Mouse (Mus musculus) forebrain, embryonic 13.5 days (tissue): ENCODE results near the gene Zfp157. TPM values are rescaled to one million over a fixed set of nuclear protein-coding genes. Genes with fewer than 3 reads are reported as not detected.
"Not testable (repeated sequence)": the region's sequence is repeated elsewhere in the genome, so short reads cannot be mapped to it uniquely, and the experiment has no call there.

Experiments
- ATAC-seq: fragments of 200-750 bp; cut with Nextera tagmentation; 2 replicates; pipeline ENCODE4 v1.8.0; 2017
- H3K27ac ChIP-seq: fragments of 300-500 bp; sonication (generic); 2 replicates; pipeline ENCODE4 v1.5.1; 2015; ENCODE audit warnings: inconsistent platforms, mild to moderate bottlenecking, moderate library complexity
- H3K27me3 ChIP-seq: fragments of 300-500 bp; sonication (generic); 2 replicates; pipeline ENCODE4 v1.6.1; 2015; ENCODE audit warnings: mild to moderate bottlenecking, inconsistent platforms
- H3K36me3 ChIP-seq: fragments of 300-500 bp; sonication (generic); 2 replicates; pipeline ENCODE4 v1.6.1; 2015; ENCODE audit warnings: mild to moderate bottlenecking, inconsistent platforms; ENCODE audit not compliant: poor library complexity, severe bottlenecking
- H3K4me1 ChIP-seq: fragments of 300-500 bp; sonication (generic); 2 replicates; pipeline ENCODE4 v1.6.1; 2015; ENCODE audit warnings: inconsistent platforms
- H3K4me2 ChIP-seq: fragments of 300-500 bp; sonication (generic); 2 replicates; pipeline ENCODE4 v1.6.1; 2015; ENCODE audit warnings: inconsistent platforms, mild to moderate bottlenecking, moderate library complexity
- H3K4me3 ChIP-seq: fragments of 300-500 bp; sonication (generic); 2 replicates; pipeline ENCODE4 v1.5.1; 2015; ENCODE audit warnings: mild to moderate bottlenecking, inconsistent platforms
- H3K9ac ChIP-seq: fragments of 300-500 bp; sonication (generic); 2 replicates; pipeline ENCODE4 v1.6.1; 2015; ENCODE audit warnings: mild to moderate bottlenecking, inconsistent platforms
- H3K9me3 ChIP-seq: fragments of 300-500 bp; sonication (generic); replicated peaks from 2 replicates; pipeline ENCODE4 v1.6.1; 2016; ENCODE audit warnings: inconsistent platforms
- WGBS: fragments of 180-500 bp; shearing (Covaris S2); methylation state at CpG from one replicate; pipeline ENCODE4 v1.1.7; 2015; 5-methylcytosine and 5-hydroxymethylcytosine counted together
- polyA plus RNA-seq: library from polyadenylated mRNA; unstranded; fragments of >200 nt; fragmentation: Nextera tagmentation; extraction: Ambion mirVana; gene quantifications from 2 replicates; pipeline ENCODE4 v1.2.1, GENCODE M21; 2015

Gene Zfp157
- polyA plus RNA-seq: 69.2 and 74.6 TPM in 2 replicates

DNA sequence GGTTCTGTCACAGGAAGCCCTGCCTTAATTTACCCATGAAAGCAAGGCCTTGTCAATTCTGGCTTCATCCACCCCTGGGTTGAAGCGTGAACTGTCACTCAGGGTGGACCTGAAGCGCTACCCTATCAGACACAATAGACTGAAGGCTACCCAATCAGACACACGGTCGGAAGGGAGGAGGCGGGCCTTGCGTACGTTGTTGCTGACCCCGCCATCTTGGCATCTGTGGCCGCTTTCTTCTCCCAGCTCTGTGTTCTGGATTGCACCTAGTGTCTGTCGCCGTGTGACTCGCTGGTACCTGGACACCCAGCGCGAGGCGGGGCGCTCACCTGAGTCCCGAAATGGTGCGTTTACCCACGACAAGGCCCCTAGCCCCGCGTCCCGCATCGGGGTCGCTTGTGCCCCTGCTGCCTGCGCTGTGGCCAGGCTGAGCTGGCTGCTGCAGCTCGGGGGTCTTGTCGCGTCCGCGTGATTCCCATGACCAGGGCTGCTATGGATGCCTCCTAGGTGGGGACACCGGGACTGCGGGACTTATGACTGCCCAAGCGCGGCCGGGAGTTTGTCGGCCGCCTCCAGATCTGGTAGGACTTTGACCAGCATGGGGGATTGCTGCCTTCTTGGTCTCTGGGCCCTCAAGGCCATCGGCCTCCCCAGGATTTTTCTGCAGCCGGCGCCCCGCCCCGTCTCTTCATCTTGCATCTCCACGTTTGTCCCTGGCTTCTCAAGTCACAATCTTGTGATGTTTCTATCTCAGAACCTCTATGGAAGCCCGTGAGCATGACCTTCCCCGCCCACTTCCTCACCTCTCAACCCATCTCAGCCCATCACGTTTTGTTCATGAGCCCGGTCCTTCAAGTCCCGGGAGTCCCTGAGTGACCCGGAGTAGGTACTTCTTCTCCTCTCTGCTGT lies at the start of gene Zfp157:
Gene Zfp157 (plus strand): TSS at position 183 of the 909 bp plus-strand sequence.
- peak within 1 kb of the TSS; percentile 99 for H3K9ac ChIP-seq
- H3K27me3 ChIP-seq: no peaks in the 10 kb centered on the region
- H3K9me3 ChIP-seq: no peaks in the 10 kb centered on the region
- peak within 1 kb of the TSS; percentile 65 for H3K4me2 ChIP-seq
- ATAC-seq: peak; percentile 100
- H3K4me1 ChIP-seq: peaks cover 37% of the 10 kb centered on the region
- H3K27ac ChIP-seq: peak within 1 kb of the TSS; percentile 91
- under 1% methylated on average over 49 of the region's 49 CpGs for WGBS
- peak within 1 kb of the TSS; percentile 88 for H3K4me3 ChIP-seq
- H3K36me3 ChIP-seq: peaks cover 26% of the 10 kb centered on the region

DNA sequence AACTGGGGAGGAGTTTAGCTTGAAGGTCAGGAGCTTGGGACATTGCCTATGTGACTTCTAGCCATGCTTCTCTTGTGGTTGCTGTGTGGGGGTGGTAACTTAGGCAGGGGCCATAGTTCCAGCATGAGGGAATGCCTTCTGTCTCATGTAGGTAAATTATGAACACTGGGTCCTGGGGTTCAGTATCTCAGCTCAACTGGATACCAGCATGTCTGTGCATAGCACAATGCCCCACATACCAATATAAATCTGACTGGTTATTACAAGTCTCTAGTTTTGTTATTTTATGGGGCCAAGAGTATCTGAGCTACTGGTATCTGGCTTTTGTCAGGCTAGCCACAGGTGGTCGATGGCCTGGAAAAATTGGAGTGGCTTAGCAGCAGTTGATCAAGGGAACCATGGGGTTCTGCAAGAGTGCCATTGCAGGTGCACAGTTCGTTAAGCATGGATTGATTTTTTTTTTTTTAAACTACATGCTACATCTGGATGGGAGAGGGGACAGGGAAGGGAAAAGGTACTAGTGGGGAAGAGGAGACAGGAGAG lies 43.4 kb upstream of the Zfp157 start:
- Histone ChIP-seq H3K9ac (no peak overlapping the region), H3K9me3 (no peaks in the 10 kb centered on the region), H3K4me1 (no peaks in the 10 kb centered on the region), H3K4me2 (no peak overlapping the region), H3K4me3 (no peak overlapping the region), H3K36me3 (no peaks in the 10 kb centered on the region), H3K27ac (no peak overlapping the region), H3K27me3 (no peaks in the 10 kb centered on the region)
- no peak for ATAC-seq
- WGBS: 33% methylated on average over 2 of the region's 2 CpGs

DNA sequence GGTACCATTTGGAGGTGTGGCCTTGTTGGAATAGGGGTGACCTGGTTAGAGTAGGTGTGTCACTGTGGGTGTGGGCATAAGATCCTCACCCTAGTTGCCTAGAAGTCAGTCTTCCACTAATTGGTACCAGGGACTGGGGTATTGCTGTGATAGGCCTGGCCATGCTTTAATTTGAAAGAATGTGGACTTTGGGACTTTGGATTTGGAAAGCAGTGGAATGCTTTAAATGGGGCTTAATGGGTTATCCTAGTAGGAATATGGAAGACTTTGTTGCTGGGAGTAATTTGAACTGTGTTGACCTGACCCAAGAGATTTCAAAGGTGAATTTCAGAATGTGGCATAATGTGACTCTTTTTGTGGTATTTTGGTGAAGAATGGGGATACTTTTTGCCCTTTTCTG lies 40.8 kb upstream of the Zfp157 start:
- not testable (repeated sequence) for H3K27me3 ChIP-seq, ATAC-seq, H3K27ac ChIP-seq, H3K9ac ChIP-seq, H3K36me3 ChIP-seq, H3K4me2 ChIP-seq, H3K9me3 ChIP-seq, H3K4me3 ChIP-seq, H3K4me1 ChIP-seq

DNA sequence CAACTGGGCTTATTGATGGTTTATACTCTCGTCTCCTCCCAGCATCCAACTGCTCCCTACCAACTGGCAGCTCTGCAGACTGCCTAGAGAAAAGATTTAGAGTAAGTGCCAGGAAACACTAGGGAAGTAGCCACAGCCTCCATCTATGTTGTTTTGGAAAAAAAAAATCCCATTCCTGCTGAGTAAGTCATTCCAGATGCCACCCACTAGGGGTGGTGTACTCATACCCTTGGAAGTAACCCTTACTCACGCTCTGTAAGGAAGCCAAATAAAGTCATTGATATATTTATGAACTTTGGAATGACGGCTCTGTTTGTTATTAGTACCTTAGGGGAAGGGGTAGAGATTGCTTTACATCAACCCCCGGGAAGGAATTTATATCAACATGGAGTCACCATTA lies 17.1 kb downstream of the Zfp157 start:
- WGBS: 97% methylated on average over 4 of the region's 4 CpGs
- H3K9me3 ChIP-seq: peaks cover 38% of the 10 kb centered on the region
- no peaks in the 10 kb centered on the region for H3K4me1 ChIP-seq
- no peak overlapping the region for H3K4me2 ChIP-seq
- no peak overlapping the region for H3K27ac ChIP-seq
- H3K36me3 ChIP-seq: peaks cover 72% of the 10 kb centered on the region
- ATAC-seq: no peak
- no peaks in the 10 kb centered on the region for H3K27me3 ChIP-seq
- H3K4me3 ChIP-seq: no peak overlapping the region
- H3K9ac ChIP-seq: no peak overlapping the region

DNA sequence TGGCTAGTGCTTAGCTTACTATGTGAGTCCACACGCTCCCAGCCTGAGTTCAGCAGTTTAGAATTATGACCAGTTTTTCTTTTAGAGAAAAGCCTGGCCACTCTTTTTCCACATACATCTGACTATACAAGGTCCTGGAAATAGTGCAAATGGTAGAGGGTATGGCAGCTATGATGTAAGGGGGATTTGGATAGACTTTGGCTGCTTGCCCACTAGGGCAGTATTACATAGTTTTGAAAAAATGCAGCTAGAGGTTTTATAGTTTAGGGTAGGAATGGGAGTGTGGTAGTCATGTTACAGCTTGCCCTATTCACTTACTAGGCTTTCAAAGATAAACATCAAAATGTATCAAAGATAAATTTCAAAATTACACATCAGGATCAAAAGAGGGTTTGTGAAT lies 17.8 kb downstream of the Zfp157 start:
- H3K4me2 ChIP-seq: no peak overlapping the region
- H3K27ac ChIP-seq: no peak overlapping the region
- peaks cover 70% of the 10 kb centered on the region for H3K36me3 ChIP-seq
- ATAC-seq: no peak
- WGBS: 95% methylated on average over 1 of the region's 1 CpGs
- no peaks in the 10 kb centered on the region for H3K4me1 ChIP-seq
- H3K27me3 ChIP-seq: no peaks in the 10 kb centered on the region
- no peak overlapping the region for H3K4me3 ChIP-seq
- no peak overlapping the region for H3K9ac ChIP-seq
- peaks cover 38% of the 10 kb centered on the region for H3K9me3 ChIP-seq

DNA sequence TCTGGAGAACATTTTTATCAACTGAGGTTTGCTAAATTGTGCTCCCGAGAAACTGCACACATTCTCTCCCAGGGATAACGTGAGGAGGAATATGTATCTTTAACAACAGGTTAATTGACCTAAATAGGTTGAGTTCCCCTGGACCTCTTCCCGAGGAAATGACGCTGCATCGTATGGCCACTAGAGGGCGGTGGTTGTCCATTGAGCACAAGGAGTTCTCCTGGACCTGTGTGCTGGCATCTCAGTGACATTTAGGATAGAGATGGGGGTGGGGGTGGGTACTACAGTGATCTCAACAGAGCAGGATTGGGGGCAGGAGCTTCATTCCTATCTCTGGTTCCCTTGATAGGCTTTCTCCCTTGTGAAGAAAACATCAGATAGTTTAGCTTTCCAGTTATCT lies 32.3 kb downstream of the Zfp157 start:
- Histone ChIP-seq H3K36me3 (no peaks in the 10 kb centered on the region), H3K27me3 (no peaks in the 10 kb centered on the region), H3K4me1 (no peaks in the 10 kb centered on the region), H3K9ac (no peak overlapping the region), H3K27ac (no peak overlapping the region), H3K4me3 (no peak overlapping the region), H3K4me2 (no peak overlapping the region), H3K9me3 (no peaks in the 10 kb centered on the region)
- WGBS: 33% methylated on average over 6 of the region's 6 CpGs
- ATAC-seq: no peak

DNA sequence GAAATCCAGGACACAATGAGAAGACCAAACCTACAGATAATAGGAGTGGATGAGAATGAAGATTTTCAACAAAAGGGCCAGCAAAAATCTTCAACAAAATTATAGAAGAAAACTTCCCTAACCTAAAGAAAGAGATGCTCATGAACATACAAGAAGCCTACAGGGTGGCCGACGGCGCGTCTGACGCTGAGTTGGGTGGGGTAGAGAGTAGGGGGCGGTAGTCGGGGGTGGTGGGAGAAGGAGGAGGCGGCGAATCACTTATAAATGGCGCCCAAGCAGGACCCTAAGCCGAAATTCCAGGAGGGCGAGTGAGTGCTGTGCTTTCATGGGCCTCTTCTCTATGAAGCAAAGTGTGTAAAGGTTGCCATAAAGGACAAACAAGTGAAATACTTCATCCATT lies 63.3 kb downstream of the Zfp157 start:
- H3K27me3 ChIP-seq, H3K4me3 ChIP-seq, ATAC-seq, H3K4me2 ChIP-seq, H3K9ac ChIP-seq, H3K9me3 ChIP-seq, H3K27ac ChIP-seq, H3K36me3 ChIP-seq, H3K4me1 ChIP-seq: not testable (repeated sequence)
- 94% methylated on average over 8 of the region's 12 CpGs for WGBS

Other genes with a start within 250 kb of the Zfp157 start
- gene Mblac1, start 247.2 kb upstream of the Zfp157 start, polyA plus RNA-seq: 10.8 and 12.2 TPM in 2 replicates
- gene Nxpe5, start 215.6 kb upstream of the Zfp157 start, polyA plus RNA-seq: not detected in 2 replicates
- 67.4 TPM in 2 replicates for gene Lamtor4, start 186.0 kb upstream of the Zfp157 start, polyA plus RNA-seq
- 9.1 and 10.0 TPM in 2 replicates for gene BC037034, start 177.4 kb upstream of the Zfp157 start, polyA plus RNA-seq
- 1.6 and 2.8 TPM in 2 replicates for gene Gal3st4, start 168.6 kb upstream of the Zfp157 start, polyA plus RNA-seq
- 0.09 and 0.18 TPM in 2 replicates for gene Gm43720, start 161.5 kb upstream of the Zfp157 start, polyA plus RNA-seq
- gene Gpc2, start 161.5 kb upstream of the Zfp157 start, polyA plus RNA-seq: 137 and 160 TPM in 2 replicates
- gene Stag3, start 161.2 kb upstream of the Zfp157 start, polyA plus RNA-seq: 2.4 and 2.9 TPM in 2 replicates
- not detected in 2 replicates for gene Pvrig, start 99.5 kb upstream of the Zfp157 start, polyA plus RNA-seq
- not detected in 2 replicates for gene 1700123K08Rik, start 123.2 kb downstream of the Zfp157 start, polyA plus RNA-seq
- gene Zfp68, start 178.3 kb downstream of the Zfp157 start, polyA plus RNA-seq: 93.5 and 96.6 TPM in 2 replicates
- 19.5 and 21.9 TPM in 2 replicates for gene A430033K04Rik, start 181.4 kb downstream of the Zfp157 start, polyA plus RNA-seq